Mouse (Mus musculus): ENCODE results near the gene Mok.

Mok gene

GRCm38 (mm10) chr12:110846191-110846765 is 5.5 kb upstream of the Mok start:
- no peak for DNase-seq (ENCODE audit: low spot score)

GRCm38 (mm10) chr12:110845131-110845880 is 4.6 kb upstream of the Mok start:
- peak; percentile 92 for DNase-seq (ENCODE audit: low spot score)

DNA sequence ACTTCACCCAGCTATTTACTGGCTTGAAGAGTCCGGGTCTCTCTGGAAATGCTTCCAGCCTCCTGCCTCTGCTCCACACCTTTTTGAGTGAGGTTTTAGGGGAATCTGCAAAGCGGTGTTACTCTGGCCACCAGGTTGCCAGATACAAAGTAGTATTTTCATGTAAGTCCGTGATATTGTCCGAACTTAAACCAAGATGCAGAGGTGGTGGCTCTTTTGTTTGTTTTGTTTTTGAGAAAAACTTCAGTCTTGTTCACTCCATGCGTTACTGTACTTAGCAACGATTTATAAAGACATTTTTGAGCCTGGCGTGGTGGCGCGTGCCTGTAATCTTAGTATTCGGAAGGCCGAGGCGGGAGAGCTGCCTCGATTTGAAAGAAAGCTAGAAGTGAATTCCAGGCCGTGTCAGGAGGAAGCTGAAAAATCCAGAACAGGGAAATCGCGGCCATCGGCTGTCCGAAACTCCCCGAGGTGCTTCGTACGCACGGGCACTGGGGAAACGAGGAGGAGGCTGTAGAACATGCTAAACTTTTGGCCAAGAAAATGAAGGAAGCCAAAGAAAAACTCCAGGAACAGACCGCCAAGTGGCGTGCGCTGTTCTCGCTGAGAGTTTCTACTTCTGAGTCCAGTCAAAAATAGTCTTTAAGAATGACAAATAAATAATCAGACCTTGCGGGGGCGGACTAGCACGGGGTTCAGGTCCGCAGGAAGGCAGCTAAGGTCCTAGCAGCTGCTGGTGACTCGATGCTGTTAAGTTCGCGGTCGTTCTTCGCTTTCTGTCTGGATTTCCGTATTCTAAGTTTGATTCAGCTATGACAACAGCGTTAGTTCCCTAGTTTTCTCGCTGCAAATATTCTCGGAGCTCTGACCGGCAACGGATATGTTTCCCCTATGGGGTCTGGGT is 3.7 kb upstream of the Mok start:
- peak; percentile 69 for DNase-seq (ENCODE audit: low spot score)

DNA sequence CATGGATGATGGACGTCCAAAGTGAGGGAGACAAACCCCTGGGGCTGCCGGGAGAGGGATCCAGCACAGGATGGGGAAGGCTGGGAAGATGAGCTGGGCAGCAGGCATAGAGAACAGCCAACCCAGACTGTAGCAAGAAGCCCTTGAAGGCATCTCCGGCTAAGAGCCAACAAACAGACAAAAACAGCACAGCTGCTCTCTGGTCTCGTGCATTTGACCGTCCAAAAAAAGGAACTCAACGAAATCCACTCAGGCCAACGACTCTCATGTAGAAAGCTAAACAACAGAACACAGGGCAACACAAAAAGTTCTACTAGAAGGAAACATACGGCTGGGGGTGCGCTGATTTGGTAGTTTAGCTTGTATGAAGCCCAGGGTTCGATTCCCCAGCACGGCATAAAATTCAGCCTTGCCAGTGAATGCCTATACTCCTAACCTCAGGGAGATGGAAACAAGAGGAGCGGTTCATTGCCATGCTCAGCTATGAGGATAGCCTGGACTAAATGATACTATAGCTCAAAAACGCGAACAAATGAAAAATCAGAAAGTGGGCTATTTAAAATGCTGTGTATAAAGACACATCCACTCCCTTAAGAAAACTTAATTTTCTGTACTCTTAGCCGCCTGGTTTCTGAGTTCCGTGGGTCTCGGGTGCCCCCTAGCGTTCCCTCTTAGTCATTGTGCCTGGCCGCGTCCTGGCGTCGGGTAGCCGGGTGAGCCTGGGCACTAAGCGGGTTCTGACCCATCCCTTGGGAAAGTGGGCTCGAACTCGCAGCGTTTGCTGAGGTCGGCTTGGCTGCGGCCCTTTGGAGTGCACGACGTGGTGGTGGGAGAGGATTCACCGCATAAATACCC is 2.7 kb upstream of the Mok start:
- DNase-seq (ENCODE audit: low spot score): peak; percentile 91

DNA sequence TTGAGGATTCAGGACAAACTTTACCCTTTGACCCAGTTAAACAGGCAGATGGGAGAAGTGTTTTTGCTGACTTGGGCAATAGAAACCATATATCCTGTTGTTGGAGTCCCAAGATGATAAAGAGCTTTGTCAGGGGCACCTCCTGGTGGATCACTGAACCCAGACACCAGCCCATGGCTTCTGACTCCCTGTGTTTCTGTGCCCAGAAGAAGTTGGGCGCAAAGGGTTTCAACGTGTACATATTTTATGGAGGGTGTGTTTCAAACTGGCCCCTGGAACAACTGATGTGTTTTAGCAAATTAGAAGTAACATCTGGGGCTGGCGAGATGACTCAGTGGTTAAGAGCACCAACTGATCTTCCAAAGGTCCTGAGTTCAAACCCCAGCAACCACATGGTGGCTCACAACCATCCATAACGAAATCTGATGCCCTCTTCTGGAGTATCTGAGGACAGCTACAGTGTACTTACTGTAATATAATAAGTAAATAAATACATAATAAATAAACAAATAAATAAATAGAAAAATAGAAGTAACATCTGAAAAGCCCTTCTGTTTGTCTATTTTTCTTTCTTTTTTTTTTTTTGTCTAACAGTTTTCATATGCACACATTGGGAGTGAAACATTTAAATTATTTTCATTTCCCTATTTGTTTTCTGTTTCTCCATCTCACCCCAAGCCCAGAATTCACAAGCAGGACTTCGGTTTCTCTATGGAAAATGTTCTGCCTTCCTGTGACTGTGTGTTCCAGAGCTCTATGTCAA is 1.2 kb upstream of the Mok start:
- DNase-seq (ENCODE audit: low spot score): no peak

DNA sequence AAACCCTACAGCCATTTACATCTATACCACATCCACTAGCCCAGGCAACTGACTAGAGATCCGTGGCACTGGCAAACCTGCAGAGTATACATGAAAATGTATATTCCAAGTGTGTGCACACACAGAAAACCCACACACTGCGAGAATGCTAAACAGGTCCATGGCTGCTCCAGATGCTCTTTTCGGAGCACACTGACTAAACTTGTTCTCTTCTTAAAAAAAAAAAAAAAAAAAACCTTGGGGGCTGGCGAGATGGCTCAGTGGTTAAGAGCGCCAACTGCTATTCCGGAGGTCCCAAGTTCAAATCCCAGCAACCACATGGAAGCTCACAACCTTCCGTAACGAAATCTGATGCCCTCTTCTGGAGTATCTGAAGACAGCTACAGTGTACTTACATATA is 2.9 kb downstream of the Mok start:
- no peak for DNase-seq (ENCODE audit: low spot score)

DNA sequence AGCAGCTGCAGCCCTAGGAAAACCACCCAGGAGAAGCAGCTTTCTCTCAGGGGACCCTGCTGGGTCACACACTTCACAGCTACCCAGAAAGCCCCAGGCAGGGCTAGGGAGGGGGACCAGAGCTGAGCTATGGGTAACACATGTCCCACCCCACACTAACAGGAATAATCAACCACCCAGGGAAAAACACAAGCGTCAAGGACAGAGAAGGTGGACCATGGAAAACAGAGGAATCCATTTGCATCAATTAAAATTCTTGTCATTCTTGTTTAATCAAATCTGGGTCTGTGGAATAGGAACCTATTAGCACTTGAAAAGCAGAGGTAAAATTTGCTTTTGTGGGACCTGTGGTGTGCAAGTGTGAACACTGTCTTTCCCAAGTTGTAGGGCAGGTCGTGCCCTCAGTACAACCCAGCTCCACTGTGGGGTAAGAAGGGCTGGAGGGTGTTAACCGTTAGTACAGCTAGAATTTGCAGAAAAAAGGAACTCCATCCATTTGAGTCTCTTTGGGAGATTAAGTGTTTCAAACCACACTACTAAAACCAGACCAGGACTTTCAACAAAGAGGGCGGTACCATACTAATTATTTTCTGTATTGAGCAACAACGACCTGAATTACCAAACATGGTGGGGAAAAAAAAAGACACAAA is 3.4 kb downstream of the Mok start:
- DNase-seq (ENCODE audit: low spot score): no peak

- no peak for DNase-seq (ENCODE audit: low spot score)
Measured at GRCm38 (mm10) chr12:110836729-110837128, 4.0 kb downstream of the Mok start.

- no peak for DNase-seq (ENCODE audit: low spot score)
Measured at GRCm38 (mm10) chr12:110835182-110835581, 5.6 kb downstream of the Mok start.

- no peak for DNase-seq (ENCODE audit: low spot score)
Measured at GRCm38 (mm10) chr12:110830293-110831024, 10.3 kb downstream of the Mok start.

DNA sequence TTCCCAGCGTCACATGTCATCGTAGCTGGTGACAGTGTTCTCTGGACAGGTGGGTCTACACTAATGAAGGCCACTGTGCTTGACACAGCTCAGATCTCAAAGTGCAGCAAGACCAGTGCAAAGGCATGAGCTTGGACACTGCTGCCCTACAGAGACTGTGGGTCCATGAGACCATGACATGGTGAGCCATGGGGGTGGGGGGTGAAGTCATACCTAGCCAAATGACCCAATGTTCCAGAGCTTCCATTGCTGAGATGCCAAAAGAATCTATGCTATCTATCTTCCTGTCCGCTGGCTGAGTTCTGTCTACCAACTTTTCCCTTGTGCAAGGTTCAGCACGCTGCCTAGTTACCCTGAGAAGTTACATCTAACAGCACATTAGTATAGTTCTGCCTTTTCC is 11.8 kb downstream of the Mok start:
- no peak for DNase-seq (ENCODE audit: low spot score)

DNA sequence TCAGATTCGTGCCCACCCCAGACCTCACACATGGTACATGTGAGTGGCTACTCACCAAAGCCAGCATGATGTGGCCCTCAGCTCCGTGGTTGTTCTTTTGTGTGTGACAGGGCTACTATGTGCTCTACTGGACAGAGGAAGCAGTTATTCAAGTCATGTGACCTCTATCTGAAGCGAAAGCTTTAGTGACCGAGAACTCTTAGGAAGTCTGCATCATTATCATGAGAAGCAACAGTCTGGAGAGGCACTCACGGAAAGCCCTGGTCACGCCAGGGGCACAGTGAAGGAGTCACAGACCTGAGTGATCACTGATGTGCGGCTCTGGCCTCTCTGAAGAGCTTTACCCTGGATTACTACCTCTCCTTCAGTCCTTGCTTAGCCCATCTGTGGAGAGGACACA is 18.4 kb downstream of the Mok start:
- no peak for DNase-seq (ENCODE audit: low spot score)

- DNase-seq (ENCODE audit: low spot score): no peak
Measured at GRCm38 (mm10) chr12:110821787-110822186, 19.0 kb downstream of the Mok start.

DNA sequence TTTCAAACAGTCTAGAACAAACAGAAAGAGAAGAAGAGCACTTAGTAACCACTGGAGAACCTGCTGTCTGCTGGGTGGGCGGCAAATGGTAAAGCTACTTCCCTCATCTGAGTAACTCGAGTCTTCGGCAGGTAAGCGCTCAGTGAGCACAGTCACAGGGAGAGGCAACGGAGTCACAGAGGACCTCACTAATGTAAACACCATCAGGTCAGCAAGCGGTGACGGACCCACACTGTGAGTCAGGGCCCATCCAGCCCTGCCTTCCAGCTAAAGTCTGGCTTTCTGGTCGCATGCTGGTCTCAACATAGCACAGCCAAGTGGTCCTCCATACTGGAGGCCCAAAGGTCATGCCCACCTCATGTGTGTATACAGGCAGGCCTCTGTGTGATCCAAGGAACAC is 21.4 kb downstream of the Mok start:
- DNase-seq (ENCODE audit: low spot score): no peak

DNA sequence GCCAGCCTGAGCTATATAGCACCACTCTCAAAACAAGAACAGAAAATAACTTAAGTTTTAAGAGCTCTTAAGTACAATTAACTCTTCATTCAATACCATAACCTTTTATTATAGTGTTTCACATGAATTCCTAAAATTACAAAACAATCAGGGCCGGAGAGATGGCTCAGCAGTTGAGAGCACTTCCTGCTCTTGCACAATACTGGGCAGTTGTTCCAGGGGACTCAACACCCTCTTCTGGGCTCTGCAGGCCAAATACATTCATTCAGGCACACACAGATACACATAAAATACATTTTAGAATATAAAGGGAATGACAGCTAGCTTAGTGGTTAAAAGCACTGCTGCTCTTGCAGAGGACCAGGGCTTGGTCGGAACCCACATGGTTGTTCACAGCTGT is 23.9 kb downstream of the Mok start:
- no peak for DNase-seq (ENCODE audit: low spot score)

GRCm38 (mm10) chr12:110814924-110815323 is 25.8 kb downstream of the Mok start:
- no peak for DNase-seq (ENCODE audit: low spot score)

DNA sequence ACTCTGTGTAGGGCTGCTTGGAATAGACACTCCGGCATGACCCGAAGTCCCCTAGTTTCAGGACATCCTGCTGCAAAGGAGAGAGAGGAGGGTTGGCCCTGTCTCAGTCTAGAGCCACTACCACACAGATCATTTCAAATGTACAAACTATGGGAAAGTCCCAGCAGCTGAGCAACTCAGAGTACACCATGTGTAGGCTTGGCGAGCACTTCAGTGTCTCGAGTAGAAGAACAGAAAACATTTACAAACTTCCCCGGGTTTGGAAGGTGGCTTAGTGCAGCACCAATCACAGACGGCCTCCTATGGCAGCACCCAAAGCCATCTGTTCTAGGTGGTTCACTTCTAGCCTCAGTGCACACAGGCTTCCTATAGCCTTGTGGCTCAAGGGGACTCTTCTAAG is 27.1 kb downstream of the Mok start:
- DNase-seq (ENCODE audit: low spot score): no peak

GRCm38 (mm10) chr12:110813132-110813531 is 27.6 kb downstream of the Mok start:
- no peak for DNase-seq (ENCODE audit: low spot score)

DNA sequence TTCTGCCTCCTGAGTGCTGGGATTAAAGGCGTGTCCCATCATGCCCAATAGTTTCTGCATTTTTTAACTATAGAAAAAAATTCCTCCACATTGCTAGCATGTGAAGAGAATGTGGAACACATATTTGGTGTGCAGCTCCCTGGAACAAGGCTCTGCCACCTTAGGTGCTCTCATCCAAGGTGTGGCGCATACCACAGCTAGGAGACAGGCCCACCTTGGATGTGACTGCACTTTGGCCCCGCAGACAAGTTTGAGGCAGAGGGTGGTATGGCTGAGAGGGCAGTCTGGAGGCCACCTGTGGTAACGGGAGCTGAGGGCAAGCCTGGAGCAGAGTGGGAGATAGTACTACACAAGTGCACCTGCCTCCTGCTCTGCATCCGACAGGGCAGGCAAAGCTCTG is 31.9 kb downstream of the Mok start:
- DNase-seq (ENCODE audit: low spot score): no peak

DNA sequence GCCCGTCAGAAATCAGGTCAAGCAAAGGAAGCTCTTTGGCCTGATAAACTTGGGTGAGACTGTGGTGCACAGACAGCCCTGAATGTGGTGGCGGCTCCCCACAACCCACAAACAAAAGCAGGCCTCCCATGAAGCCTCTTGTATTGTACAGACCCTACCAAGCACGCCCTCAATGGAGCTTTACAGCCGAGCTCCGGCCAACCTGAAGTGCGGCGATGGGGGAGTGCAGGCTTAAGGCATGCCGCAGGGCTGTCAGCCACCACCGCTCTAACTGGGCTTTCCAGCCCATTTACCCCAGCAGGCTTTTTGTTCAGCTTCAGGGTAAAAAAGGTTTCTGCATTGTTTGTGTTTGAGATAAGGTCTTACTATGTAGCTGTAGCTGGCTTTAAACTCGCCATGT is 32.3 kb downstream of the Mok start:
- DNase-seq (ENCODE audit: low spot score): no peak

Measured in testis, postnatal 10 days (tissue).